Mouse (Mus musculus) CH12.LX (cell line): ENCODE data around the gene Clp1. TPM values are rescaled to one million over a fixed set of nuclear protein-coding genes. Genes with fewer than 3 reads are reported as not detected.
A peak's percentile ranks its signal among the peaks of the same experiment; 100 is the strongest.

Source experiments
- DNase-seq: peaks from one replicate; pipeline ENCODE4 v3.0.0-alpha.2; 2013; ENCODE audit errors: extremely low read depth
- H3K27ac ChIP-seq: 2 replicates; pipeline ENCODE4 v1.5.1; 2012; ENCODE audit warnings: low read depth, mild to moderate bottlenecking, control low read depth, moderate library complexity; ENCODE audit not compliant: insufficient read depth
- H3K27me3 ChIP-seq: replicated peaks from 2 replicates; pipeline ENCODE3; 2012; ENCODE audit warnings: inconsistent platforms
- H3K36me3 ChIP-seq, 2 experiments: replicated peaks in 1 of 2; 2 replicates each; pipeline versions ENCODE3 to v1.6.1; 2012; ENCODE audit warnings: inconsistent platforms in 1 of 2, low read length in 1 of 2, mild to moderate bottlenecking in 1 of 2, mixed read lengths in 1 of 2, moderate library complexity in 1 of 2; ENCODE audit not compliant: control insufficient read depth in 1 of 2, insufficient read depth in 1 of 2
- H3K4me1 ChIP-seq, 2 experiments: 2 replicates each; pipeline ENCODE4 v1.6.1; 2012; ENCODE audit warnings: inconsistent platforms in 1 of 2, moderate library complexity in 1 of 2; ENCODE audit not compliant: insufficient read depth in 2 of 2, control insufficient read depth in 1 of 2
- H3K4me2 ChIP-seq: 2 replicates; pipeline ENCODE4 v1.6.1; 2012; ENCODE audit warnings: low read depth, mild to moderate bottlenecking, control low read depth; ENCODE audit not compliant: poor library complexity, insufficient read depth, severe bottlenecking
- H3K4me3 ChIP-seq, 3 experiments: fragments of 150-350 bp in 1 of 3; sonication (generic) in 1 of 3; replicated peaks in 1 of 3; 2 replicates each; pipeline versions ENCODE3 to v1.5.1; 2011 to 2012; ENCODE audit warnings: low read depth in 2 of 3, low read length in 2 of 3, mild to moderate bottlenecking in 2 of 3, moderate library complexity in 2 of 3, control low read depth in 1 of 3, improper control_type of control experiment in 1 of 3, inconsistent platforms in 1 of 3, mixed read lengths in 1 of 3; ENCODE audit not compliant: poor library complexity in 1 of 3
- H3K79me2 ChIP-seq: replicated peaks from 2 replicates; pipeline ENCODE4 v1.6.1; 2012; ENCODE audit warnings: mild to moderate bottlenecking, moderate library complexity; ENCODE audit not compliant: control insufficient read depth, poor library complexity, insufficient read depth, severe bottlenecking; ENCODE audit errors: extremely low read depth
- H3K9ac ChIP-seq: 2 replicates; pipeline ENCODE4 v1.6.1; 2012; ENCODE audit warnings: low read depth, mild to moderate bottlenecking, control low read depth, moderate library complexity; ENCODE audit not compliant: insufficient read depth
- H3K9me3 ChIP-seq: replicated peaks from 2 replicates; pipeline ENCODE3; 2012; ENCODE audit warnings: low read length, inconsistent platforms, mixed read lengths
- CHD1 ChIP-seq: IDR thresholded peaks from 2 replicates; pipeline ENCODE4 v1.6.1; 2012; ENCODE audit warnings: low read depth, low read length, improper control_type of control experiment, inconsistent platforms
- CHD2 ChIP-seq: IDR thresholded peaks from 2 replicates; pipeline ENCODE4 v1.6.1; 2011; ENCODE audit warnings: low read length, improper control_type of control experiment
- CTCF ChIP-seq, 2 experiments: IDR thresholded peaks in 1 of 2; conservative IDR thresholded peaks in 1 of 2; 2 replicates each; pipeline ENCODE4 v1.5.1; 2011 to 2012; ENCODE audit warnings: low read depth in 2 of 2, low read length in 2 of 2, improper control_type of control experiment in 1 of 2, inconsistent platforms in 1 of 2, mild to moderate bottlenecking in 1 of 2, moderate library complexity in 1 of 2
- E2F4 ChIP-seq: IDR thresholded peaks from 2 replicates; pipeline ENCODE4 v1.6.1; 2011; ENCODE audit warnings: low read depth, low read length, improper control_type of control experiment; ENCODE audit not compliant: insufficient replicate concordance
- ETS1 ChIP-seq: conservative IDR thresholded peaks from 2 replicates; pipeline ENCODE4 v1.6.1; 2012; ENCODE audit warnings: low read depth, mild to moderate bottlenecking, inconsistent platforms, low read length, improper control_type of control experiment, moderate library complexity
- GABPA ChIP-seq: IDR thresholded peaks from 2 replicates; pipeline ENCODE4 v1.6.1; 2012; ENCODE audit warnings: low read depth, low read length, improper control_type of control experiment, inconsistent platforms; ENCODE audit not compliant: insufficient replicate concordance
- HCFC1 ChIP-seq: IDR thresholded peaks from 2 replicates; pipeline ENCODE4 v1.6.1; 2012; ENCODE audit warnings: low read depth, mild to moderate bottlenecking, inconsistent platforms, low read length, improper control_type of control experiment
- JUND ChIP-seq: conservative IDR thresholded peaks from 2 replicates; pipeline ENCODE4 v1.6.1; 2011; ENCODE audit warnings: low read depth, low read length, improper control_type of control experiment
- KAT2A ChIP-seq: IDR thresholded peaks from 2 replicates; pipeline ENCODE4 v1.6.1; 2012; ENCODE audit warnings: low read length, improper control_type of control experiment, inconsistent platforms; ENCODE audit not compliant: insufficient replicate concordance
- MXI1 ChIP-seq: IDR thresholded peaks from 2 replicates; pipeline ENCODE4 v1.6.1; 2011; ENCODE audit warnings: mild to moderate bottlenecking, low read depth, low read length, improper control_type of control experiment
- MYC ChIP-seq: IDR thresholded peaks from 2 replicates; pipeline ENCODE4 v1.6.1; 2011; ENCODE audit warnings: low read depth, mild to moderate bottlenecking, improper control_type of control experiment, low read length
- PAX5 ChIP-seq: IDR thresholded peaks from 2 replicates; pipeline ENCODE4 v1.6.1; 2012; ENCODE audit warnings: low read length, inconsistent platforms, mixed read lengths
- POLR2A ChIP-seq: IDR thresholded peaks from 2 replicates; pipeline ENCODE4 v1.6.1; 2011; ENCODE audit warnings: low read depth, mild to moderate bottlenecking, improper control_type of control experiment, low read length
- POLR2AphosphoS2 ChIP-seq: IDR thresholded peaks from 2 replicates; pipeline ENCODE4 v1.6.1; 2011; ENCODE audit warnings: low read depth, low read length, improper control_type of control experiment
- RCOR1 ChIP-seq: conservative IDR thresholded peaks from 2 replicates; pipeline ENCODE4 v1.6.1; 2012; ENCODE audit warnings: low read depth, mild to moderate bottlenecking, inconsistent platforms, low read length, improper control_type of control experiment
- SIN3A ChIP-seq: IDR thresholded peaks from 2 replicates; pipeline ENCODE4 v1.6.1; 2012; ENCODE audit warnings: low read length, improper control_type of control experiment, inconsistent platforms
- SMC3 ChIP-seq: IDR thresholded peaks from 2 replicates; pipeline ENCODE4 v1.6.1; 2011; ENCODE audit warnings: low read depth, low read length, improper control_type of control experiment
- USF1 ChIP-seq: IDR thresholded peaks from 2 replicates; pipeline ENCODE4 v1.6.1; 2014; ENCODE audit warnings: low read depth, mild to moderate bottlenecking, inconsistent platforms, low read length, improper control_type of control experiment
- USF2 ChIP-seq: conservative IDR thresholded peaks from 2 replicates; pipeline ENCODE4 v1.6.1; 2011; ENCODE audit warnings: low read depth, low read length, improper control_type of control experiment
- ZC3H11A ChIP-seq: IDR thresholded peaks from 2 replicates; pipeline ENCODE4 v1.6.1; 2012; ENCODE audit warnings: low read depth, mild to moderate bottlenecking, inconsistent platforms, low read length, improper control_type of control experiment
- ZMIZ1 ChIP-seq: IDR thresholded peaks from 2 replicates; pipeline ENCODE4 v1.6.1; 2012; ENCODE audit warnings: low read depth, mild to moderate bottlenecking, inconsistent platforms, low read length, improper control_type of control experiment
- dilution Hi-C: fragments of 300-500 bp; cut with MboI; formaldehyde crosslinking; loops from 2 replicates; pipeline ENCODE4 v1.14.3; 2020; ENCODE audit warnings: low sequenced_read_pairs; ENCODE audit not compliant: extremely low pct_unique_long_range_greater_than_20kb, extremely low pct_ligation_motif_present
- in situ Hi-C: fragments of 300-500 bp; cut with MboI; formaldehyde crosslinking; loops from 3 replicates; pipeline ENCODE4 v1.14.3; 2019; ENCODE audit warnings: low sequenced_read_pairs, low pct_ligation_motif_present, low pct_unique_long_range_greater_than_20kb, mixed read lengths
- polyA plus RNA-seq: library from polyadenylated mRNA; unstranded; fragments of >175 nt; gene quantifications from 2 replicates; pipeline ENCODE4 v1.2.1, GENCODE M21; 2012; ENCODE audit warnings: low read depth; ENCODE audit not compliant: insufficient read length
- total RNA-seq, 2 experiments: library from RNA; depleted of rRNA; stranded (reverse); fragments of 300-350 nt in 1 of 2; fragments of >200 nt in 1 of 2; gene quantifications; 2 replicates each; pipeline ENCODE4 v1.2.3; 2012 to 2014

The Clp1 gene
- total and polyA plus RNA-seq, 3 experiments: 32.0 to 65.2 (median 46.5) TPM

DNA sequence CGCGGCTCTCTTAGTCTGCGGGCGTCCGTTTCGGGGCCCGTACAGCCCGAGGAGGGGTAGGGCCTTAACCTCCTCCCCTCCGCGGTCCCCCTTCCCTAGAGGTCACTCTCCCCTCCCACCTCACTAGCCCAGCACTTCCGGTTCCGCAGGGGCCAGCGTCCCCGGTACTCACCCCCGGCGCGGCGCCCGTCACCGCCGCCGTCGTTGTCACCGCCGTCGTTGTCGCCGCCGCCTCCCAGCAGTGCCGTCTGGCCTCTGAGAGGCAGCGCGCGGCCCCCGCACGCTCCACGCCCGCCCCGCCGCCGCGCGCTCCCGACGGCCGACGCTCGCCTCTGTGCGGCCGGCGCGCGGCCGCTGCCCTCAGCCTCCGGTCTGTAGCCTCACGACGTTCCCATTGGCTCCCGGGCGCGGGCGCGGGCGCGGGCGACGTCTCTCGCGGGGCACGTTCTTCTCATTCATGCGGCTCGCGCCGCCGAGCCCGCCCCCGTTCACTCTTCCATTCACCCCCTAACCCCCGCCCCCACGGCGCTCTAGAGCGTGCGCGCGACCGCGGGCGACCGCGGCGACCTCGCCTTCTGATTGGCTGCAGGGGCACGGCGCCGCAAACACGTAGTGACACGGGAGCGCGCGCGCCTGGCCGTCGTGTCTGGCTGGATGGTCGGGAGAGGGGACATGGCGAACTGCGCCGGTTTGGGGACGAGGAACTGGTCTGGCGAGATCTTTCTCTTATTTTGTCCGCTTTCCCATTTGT, 12.2 kb downstream of the Clp1 start, which contains the start of gene Zdhhc5 (continued):
- TF ChIP-seq SIN3A (peak; percentile 73; the same call in 1 of the 2 replicates), POLR2A (peak; percentile 92), SMC3 (no peak), GABPA (no peak)
- TF ChIP-seq, all 38 proteins: peak for 15

DNA sequence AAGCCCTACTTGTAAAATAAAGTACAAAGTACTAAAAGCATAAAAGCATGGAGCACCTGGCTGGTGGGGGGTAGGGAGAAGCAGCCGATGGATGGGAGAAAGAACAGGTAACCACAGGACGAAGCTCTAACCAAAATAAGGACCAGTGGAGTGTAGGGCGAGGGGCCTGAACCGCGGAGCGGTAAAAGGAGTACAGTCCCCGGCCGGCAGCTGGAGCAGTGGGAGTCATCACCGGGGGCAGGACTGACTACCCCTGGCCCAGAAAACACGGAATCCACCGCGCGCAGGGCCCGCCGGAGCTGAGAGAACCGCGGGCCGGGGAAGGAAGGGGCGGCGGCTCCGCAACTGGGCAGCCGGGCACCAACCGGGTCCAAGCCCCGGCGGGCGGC, 12.7 kb downstream of the Clp1 start:
- Histone ChIP-seq H3K4me1 (peaks cover 0 to 26% of the 10 kb centered on the region in 2 experiments; a peak in 3 of 4 replicates), H3K9me3 (no peaks in the 10 kb centered on the region), H3K36me3 (peaks cover 13 to 21% of the 10 kb centered on the region in 2 experiments), H3K79me2 (peaks cover 36% of the 10 kb centered on the region), H3K4me2 (peak overlapping the region; percentile 64; the same call in 1 of the 2 replicates), H3K9ac (peak overlapping the region; percentile 98), H3K4me3 (peak overlapping the region; percentile 70 to 95 (median 90)), H3K27me3 (no peaks in the 10 kb centered on the region), H3K27ac (peak overlapping the region; percentile 99)
- DNase-seq: peak; percentile 19
- dilution Hi-C loops: no loop called here
- TF ChIP-seq MXI1: no peak
- TF ChIP-seq CTCF (conservative IDR thresholded peaks at IDR 0.05 in 1 of 2, IDR thresholded peaks at IDR 0.05 in 1 of 2; ENCODE audit: low read depth in 2 of 2, low read length in 2 of 2): no peak
- TF ChIP-seq ZC3H11A: no peak
- TF ChIP-seq USF1: no peak
- TF ChIP-seq USF2: no peak
- no peak for TF ChIP-seq E2F4
- TF ChIP-seq GABPA: no peak
- no peak for TF ChIP-seq HCFC1
- no peak for TF ChIP-seq CHD1
- TF ChIP-seq MYC: no peak
- no peak for TF ChIP-seq JUND
- no peak for TF ChIP-seq ETS1
- no peak for TF ChIP-seq ZMIZ1
- no peak for TF ChIP-seq POLR2AphosphoS2
- no peak for TF ChIP-seq RCOR1
- no peak for TF ChIP-seq KAT2A
- TF ChIP-seq POLR2A: no peak
- no peak for TF ChIP-seq PAX5
- TF ChIP-seq SMC3: no peak
- no peak for TF ChIP-seq CHD2
- in situ Hi-C loops: no loop called here
